Mouse (Mus musculus): ENCODE measurements at regions not wholly inside any gene's neighbourhood (a gene's known extent, or its start where the extent isn't known, plus 50 kb on each side); places are given as distances from the start of the nearest gene placed in this dataset.
"Not testable (repeated sequence)": the region's sequence is repeated elsewhere in the genome, so short reads cannot be mapped to it uniquely, and the experiment has no call there.

DNA sequence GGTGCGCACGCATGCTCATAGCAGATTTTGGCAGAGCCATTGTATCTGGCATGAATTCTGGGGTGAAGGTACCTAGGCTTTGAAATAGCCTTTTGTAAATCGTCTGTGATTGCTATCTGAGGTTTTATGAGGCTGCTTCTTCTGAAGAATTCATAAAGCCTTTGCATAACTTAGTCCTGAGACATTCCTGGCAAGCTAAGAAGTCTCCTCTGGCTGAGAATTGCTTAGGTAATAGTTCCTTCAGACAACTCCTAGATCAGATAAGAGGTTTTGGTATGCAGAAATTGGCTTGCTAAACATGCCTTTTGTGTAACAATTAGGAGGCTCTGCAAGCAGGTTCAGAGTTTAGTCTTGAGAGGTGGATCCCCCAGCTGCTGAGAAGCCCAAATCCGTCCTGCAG lies 82.7 kb downstream of the Pmp22 start:
- DNase-seq, result no peak

DNA sequence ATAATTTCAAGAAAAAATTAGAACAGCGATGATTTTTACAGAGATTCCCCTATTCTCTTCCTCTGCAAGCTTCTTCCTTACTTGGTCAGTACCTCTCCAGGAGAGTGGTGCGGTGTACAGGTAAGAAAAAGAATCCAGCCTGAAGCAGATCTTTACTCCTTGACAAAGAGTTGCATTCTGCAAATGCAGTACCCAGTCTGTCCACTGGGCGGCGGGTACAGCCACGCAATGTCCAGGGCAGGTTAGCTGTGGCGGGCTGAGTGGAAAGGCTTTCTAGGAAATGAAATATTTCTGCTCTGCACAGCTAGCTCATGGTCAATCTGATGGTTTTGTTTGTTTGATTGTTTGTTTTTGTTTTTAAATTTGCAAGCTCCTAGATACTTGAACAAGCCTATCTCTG lies 84.3 kb downstream of the Pmp22 start:
- peak; percentile 44 for DNase-seq

DNA sequence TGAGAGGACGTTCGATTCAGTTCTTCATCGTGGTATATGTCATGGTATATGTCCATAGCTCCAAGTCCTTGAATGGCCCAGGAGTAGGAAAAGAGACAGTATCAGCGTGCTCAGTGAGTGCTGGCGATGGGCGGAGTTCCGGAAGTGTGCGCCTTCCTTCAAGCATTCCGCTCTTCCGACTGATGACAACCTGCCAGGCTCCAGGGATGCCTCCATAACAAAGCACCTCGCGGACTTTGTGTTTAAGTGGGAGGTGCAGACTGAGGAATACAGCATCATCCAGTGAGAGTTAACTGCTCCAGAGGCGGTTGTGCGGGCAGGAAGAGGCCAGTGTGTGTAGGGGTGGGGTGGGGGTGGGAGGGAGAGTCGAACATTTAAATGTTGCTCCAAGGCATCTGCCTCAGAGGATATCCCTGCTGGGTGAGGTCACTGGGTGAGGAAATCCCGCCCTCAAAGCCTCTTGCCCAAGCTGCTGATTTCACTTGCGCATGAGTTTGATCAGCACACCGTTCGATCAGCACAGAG lies 85.2 kb downstream of the Pmp22 start:
- no peak for DNase-seq

DNA sequence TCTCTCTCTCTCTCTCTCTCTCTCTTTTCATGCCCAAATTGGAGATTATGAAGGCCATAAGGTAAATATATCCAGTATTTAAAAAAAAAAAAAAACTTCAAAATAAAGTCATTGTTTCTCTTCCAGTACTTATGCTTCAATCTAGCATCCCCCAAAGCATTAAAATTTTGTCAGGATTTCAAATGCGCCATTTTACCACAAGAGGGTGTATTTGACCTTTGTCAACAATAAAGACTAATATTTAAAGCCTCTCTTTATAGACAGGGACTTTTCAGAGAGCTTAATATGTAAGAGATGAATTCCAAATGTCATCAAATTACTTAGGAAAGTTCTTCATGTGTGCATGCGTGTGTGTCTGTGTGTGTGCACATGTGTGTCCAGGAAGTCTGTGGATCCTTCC lies 87.2 kb downstream of the Pmp22 start:
- DNase-seq, result no peak

DNA sequence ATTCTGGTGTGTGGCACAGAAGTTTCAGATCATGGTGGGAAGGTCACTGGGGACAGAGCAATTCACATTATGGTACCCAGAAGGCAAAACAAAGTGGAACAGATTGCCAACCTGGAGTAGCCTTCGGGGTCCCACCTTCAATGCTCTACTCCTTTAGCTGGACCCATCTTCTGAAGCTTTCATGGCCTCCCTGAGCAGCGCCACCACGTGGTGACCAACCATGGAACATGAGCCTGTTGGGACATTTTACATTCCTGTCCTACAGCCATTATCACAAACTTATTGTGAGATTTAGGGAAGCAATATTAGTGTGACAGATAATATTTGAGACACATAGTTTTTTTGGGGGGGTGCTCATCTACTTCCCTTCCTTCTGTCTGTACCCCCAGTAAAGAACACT lies 88.3 kb downstream of the Pmp22 start:
- no peak for DNase-seq

DNA sequence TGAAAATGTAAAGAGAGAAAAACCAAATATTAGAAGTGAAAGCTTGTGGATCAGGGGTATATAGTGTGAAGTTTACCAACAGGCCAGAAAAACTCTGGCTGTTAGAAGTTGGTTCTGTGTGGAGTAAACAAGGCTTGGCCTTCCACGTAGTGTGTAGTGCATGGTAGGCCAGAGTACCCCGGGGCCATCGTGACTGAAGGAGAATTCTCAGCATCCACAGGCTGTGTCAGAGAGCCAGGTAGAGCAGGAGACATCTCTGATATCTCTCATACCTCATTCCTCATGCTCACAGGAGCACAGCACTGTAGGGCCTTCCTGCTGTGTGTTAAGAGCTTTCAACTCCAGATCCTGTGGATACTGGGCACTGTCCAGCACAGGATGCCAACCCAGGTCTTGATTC lies 97.7 kb downstream of the Pmp22 start:
- DNase-seq, result no peak

DNA sequence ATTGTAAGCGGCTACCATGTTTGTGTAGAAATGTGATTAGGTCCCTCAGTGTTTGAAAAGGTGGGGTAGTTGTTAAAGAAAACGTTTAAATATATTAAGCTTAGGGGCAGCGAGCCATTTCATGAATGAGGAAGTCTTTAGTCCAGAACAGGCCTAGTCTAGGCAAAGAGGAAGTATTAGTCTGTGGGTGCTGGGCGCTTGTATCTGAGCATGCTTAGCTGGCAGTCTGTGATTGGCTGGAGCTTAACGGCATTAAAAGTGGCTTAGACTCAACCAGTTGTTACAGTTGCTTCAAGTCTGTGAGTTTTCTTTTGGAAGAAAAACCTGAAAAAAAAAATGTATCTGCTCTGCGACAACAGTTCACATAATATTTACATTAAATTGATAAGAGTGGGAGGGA lies 102.0 kb downstream of the Pmp22 start:
- peak; percentile 18 for DNase-seq

DNA sequence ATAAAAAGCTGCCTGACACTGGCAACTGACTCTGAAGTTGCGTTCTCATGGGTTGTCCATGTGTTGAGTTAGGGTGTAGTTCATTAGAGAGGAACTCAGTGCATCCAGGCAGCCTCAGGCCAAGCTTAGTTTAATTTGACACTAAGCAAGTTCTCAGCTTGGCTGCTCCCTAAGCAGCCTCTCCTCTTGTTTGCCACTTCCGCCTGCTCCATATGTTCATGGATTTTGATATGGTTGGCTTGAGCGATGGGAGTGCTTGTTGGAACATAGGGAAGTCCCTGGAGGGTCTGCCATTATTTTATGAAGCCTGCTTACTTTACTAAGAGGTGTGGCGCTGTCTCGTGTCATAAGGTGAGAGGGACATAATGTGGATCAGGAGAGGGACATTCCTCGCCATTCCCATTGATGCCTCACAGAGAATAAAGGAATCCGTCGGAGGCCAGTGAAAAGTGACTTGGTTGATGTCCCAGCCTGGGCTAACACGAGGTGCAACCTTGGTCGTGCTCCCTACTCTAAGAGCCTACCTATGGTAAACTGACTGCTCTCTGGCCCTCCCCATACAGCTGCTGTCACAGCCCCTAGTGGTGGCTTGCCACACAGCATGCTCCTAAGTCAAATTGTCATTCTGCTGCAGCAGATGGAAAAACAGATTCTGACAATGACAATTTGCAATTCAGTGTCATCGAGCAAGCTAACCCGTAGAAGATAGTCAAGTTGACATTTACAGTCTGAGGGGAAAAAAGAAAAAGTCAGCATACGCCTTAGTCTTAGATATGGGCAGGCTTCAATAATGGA lies 104.6 kb downstream of the Pmp22 start:
- DNase-seq, result no peak

DNA sequence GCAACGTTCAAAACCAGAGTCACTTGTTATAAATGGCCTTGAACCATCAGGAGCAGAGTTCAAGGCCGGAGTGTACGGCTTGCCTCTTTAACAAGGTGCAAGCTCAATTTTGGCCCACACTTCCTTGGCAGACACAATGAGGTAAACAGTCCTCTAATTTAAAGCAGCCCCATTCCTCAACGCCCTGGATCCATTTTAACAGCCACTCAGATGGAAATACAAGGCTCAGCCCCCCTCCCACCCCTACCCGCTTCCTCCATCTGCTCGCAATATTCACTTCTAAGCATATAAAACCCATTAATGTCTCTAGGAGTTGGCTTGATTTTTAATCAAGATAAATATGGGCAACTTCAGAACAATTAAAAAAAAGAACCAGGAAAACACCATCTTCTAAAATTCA lies 105.7 kb downstream of the Pmp22 start:
- DNase-seq, result no peak

DNA sequence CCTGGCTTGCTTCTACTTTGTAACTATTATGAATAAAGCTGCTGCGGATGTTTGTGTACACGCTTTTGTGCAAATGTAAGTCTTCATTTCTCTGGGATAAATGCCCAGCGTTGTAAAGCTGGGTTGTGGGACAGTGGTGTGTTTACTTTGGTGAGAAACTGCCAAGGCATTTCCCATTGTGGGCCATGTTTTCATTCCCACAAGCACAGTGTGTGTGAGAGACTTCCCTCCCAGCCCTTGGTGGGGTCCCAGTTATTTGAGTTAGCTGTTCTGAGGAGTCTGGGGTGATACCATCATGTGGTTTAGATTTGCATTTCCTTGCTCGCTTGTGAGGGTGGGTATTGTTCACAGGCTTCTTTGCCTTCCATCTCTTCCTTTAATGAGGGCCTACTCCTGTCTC lies 109.9 kb downstream of the Pmp22 start:
- no peak for DNase-seq

DNA sequence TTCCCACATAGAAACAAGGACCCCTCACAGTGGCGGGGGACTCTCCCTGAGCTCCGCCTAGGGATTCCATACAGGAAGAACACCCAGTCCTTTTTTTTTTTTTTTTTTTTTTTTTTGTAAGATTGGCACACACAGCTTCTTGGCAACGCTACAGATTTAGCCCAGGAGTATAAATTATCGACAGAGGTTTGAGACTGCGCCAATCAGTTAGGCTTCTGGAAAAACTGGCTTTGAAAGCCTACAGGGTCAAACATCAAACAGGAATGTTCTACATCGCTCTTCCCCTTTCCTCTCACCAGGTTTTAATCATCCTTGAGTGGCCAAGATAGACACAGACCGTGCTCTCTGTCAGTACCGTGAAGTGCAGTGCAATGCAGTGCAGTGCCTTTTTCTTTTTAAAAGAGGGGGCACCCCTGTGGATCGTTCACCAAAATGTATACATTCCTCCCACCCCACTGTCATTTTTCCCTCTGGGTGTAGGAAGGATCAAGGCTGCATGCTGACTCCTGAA lies 115.2 kb downstream of the Pmp22 start:
- DNase-seq, result peak; percentile 14

DNA sequence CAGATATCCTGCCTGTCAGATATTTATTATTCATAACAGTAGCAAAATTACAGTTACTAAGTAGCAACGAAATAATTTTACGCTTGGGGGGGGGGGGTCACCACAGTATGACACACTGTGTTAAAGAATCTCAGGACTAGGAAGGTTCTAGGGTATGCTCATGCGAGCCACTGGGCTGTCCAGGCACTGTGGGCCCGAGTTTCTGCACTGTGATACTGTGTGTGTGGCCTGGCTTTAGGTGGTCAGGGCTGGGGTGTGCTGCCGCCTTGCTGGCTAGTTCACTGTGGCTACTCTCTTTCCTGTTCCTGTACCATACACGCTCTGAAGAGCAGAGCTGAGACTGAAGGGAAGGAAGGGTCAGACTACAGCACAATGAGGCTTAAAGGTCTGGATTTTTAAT lies 116.3 kb downstream of the Pmp22 start:
- DNase-seq, result no peak

DNA sequence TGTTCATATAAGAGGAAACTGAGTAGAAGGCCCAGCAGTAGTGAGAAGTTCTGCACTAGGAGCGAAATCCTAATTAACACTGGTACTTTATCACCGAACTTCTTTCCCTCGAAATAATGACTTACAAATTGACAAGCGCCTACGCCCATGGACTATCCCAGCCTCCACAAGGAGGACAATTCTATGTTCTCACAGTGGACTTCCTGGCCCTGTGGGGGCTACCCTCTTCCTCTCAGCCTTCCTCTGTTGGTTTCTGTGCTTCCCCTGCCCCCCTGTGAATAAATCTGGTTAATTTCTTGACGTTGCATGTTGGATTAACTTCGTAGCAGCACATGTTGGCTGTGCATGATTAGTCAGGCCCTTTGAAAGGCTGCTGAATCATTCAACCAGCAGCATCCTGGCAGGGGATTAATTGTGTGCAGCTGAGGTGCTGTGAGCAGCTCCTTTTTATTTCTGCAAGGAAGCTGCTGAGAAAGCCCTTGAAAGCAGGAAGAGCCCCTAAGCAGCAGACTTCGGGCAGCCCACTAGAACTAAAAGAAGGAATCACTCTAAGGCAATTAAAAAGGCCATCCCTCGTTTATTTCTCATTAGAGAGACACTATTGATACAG lies 117.4 kb downstream of the Pmp22 start:
- DNase-seq, result no peak

DNA sequence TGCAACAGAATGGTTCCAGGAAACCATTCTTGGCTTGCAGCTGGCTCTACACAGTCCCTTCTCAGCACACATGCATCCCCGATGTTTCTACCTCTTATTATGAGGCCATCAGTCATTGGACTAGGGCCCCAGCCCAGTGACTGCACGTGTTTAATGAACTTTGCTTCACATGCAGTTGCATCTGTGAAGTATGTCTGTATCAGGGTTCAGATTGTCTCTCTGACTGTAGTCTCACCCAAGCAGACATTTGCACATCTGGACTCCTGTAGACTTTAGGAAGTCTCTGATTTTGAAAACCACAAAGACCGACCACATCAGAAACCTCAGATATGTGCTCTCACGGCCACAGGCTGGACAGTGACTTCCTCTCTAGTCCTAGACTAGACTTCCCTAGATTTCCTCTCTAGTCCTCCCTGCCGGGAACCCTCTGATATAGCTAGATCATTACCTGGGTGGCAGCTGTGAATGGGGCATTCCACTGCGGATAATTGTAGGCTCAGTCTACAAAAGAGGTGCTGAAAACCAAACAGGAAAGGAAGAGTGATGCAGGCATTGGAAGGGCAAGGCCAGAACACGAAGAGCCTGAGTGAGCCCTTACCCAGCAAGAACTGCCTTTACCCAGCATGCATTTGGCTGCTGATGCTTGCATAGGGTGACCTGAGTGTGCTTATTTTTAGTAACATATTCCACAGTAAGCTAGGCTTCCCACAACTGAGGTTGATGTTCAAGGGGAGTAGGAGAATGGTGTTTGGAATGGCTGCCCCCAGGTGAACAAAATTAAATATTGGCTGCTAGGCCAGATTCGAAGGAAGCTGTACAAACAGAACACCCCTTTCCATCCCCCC lies 123.5 kb downstream of the Pmp22 start:
- DNase-seq, result no peak

DNA sequence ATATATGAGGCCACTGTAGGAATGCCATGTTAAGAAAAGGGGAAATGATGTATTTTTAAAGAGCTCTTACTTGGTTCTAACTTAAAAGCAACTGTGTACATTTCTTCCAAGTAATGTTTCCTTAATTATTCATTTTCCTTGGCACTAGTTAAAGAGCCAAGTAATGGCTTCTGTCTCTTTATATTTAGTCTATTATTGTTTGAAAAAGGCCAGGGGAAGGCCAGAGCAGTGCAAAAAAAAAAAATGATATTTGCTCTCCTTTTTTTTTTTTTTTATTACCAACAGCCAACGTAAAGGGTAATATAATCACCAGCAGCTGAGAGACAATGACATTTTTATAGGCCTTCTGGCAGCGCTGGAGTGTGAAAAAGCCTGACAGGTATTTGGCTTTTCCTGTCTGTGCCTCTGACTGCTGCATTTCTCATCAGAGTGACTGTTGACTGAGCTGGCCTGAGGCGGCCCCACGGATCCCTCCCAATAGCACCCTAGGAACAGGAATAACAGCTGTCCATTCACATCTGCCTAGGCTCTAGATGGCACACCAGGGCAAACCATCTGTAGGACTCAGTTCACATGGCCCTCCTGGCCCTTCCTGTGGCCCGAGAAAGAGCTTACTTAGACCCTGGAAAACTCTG lies 124.3 kb downstream of the Pmp22 start:
- no peak for DNase-seq

DNA sequence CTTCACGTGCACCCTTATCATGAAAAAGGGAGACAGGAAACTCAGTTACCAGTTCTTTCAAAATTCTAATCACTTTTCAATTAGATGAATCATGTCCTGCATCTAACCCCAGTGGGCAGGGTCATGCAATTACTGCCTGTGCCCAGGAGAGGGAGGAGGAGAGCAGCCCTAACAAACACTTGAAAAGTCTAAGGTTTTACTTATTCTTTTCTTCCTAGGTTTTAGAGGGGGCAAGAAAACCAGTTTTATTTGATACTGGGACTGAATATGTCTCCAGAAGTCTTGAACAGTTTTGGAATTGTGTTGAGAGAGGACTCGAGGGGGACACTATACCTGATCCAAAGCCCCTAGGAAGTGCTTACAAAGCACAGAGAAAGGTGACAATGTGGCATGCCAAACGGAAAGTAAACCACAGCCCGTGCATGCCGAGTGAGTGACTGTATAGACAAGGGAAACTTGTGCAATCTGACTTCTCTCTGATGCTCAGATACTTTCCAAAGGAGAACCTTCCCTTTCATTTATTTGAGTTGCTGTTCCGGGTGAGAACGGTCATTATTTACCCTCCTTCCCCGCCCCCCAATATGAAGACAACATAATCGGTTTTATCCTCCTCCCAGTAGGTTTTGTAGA lies 135.8 kb downstream of the Pmp22 start:
- no peak for DNase-seq

DNA sequence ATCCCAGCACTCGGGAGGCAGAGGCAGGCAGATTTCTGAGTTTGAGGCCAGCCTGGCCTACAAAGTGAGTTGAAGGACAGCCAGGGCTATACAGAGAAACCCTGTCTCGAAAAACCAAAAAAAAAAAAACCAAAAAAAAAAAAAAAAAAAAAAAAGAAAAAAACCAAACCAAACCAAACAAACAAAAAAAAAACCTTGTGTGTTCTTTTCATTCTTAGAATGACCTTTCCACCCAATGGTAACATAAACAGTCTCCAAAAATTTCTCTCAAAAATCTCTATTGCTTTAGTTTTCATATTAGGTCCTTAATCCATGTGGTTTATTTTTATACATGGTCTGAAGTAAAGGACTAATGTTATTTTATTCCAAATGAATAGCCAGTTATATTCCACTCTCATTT lies 137.5 kb downstream of the Pmp22 start:
- not testable (repeated sequence) for DNase-seq

DNA sequence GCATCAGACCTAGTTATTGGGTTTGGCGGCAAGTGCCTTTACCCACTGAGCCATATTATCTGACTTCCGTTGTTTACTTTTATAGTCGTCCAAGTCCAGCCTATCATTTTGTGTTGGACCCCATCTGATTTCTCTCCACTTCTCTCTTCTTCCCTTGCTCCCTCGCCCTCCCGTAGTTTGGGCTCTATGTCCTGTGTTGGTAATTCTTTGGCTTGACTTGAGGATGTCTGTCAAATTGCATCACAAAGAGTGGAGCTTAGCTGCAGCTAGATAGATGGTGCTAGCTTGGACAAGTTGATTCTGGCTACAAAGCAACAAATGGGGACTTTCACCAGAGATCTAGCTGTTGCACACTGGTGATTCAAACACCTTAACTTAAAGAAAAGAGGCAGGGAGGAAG lies 147.9 kb downstream of the Pmp22 start:
- no peak for DNase-seq

DNA sequence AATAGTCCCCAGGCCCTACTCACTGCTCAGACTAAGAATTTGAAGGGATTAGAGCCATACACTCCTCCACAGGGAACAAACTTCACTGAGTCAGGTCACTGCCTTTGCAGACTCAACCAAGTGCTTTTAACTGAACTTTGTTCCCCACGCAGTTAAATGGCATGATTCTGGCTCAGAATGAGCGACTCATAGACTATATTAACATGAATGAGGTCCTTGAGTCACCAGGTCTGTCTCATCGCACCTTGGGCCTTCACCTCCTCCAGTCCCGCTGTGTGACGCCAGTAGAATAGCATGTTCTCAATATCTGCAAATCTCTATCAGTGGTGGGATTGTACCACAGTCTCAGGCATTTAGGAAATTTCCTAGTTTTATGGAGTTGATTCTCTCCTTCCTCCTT lies 153.1 kb downstream of the Pmp22 start:
- DNase-seq, result peak; percentile 43

DNA sequence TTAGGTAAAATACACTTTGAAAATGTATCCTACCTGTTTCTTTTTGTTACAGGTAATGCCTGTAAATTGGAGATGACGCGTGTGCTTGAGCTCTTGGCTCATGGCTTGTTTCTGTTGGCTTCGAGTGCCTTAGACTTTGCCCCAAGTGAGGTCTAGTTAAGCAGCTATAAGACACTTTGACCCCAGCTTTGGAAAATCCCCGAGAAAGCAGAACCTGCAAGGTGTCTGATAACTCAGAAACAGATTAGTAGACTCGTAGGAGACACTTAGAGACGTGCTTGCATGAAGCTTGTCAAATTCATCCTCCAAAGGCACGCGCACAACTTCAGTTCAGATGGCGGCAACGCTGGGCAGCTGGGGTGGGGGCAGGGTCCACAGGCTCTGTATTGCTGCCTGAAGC lies 153.8 kb downstream of the Pmp22 start:
- DNase-seq, result peak; percentile 75

DNA sequence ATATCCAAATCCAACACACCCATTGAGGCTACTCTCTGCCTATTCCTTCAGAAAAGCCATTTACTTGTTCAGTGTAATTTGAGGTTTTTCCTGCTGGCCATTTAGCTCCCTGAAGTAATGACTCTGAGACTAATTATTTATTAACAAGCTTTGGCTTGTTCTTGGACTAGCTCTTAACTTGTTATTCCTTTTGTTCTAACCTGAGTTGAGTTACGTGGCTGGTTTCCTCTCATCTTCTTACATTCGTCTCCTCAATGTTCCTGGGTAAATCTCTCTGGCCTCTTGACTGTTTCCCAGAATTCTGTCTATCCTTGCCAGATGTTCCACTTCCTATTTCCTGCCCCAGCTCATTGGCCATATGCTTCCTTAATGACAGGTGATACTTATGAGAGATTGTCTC lies 157.2 kb downstream of the Pmp22 start:
- no peak for DNase-seq

DNA sequence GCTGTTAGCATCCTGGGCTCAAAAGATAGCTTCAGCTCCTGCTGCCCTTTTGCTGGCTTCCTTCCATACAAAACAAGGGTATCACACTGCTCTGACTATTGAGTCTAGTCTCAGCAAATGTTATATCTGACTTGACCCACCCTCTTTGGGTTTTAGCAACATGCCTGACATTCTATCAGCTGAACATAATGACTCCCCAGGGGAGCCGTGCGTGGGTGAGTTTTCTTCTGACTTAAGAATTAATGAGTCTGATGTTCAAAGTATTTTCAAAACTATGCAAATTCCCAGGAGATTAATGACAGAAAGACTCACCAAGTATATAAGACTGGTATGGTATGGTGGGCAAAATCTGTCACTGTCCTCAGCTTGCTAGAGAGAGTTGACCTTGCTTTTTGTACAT lies 159.0 kb downstream of the Pmp22 start:
- DNase-seq, result no peak

DNA sequence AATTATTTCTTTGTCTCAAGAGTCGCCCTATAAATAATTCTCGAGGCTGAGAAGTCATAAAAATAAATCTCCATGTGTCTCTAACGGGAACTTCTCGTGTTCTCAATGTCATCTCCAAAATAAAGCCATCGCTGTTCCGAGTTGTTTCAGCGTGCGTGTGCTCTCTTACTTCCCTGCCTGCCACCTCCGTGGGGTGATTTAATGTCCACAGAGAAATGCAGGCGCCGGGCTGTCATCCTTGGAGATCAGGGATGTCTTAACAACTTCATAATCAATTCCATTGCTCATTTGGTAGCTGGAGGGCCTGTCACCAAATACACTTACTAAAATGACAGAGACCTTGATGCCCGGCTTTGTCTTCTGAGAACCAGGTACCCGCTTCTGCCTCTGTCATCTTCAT lies 161.8 kb downstream of the Pmp22 start:
- DNase-seq, result no peak
